Mouse (Mus musculus) G1E-ER4 (cell line): Measurements from ENCODE around the gene Dtd1. TPM values are rescaled to one million over a fixed set of nuclear protein-coding genes. Genes with fewer than 3 reads are reported as not detected.

Experiments used
- GATA1 ChIP-seq: IDR thresholded peaks from one replicate; pipeline ENCODE4 v1.8.0; 2012; ENCODE audit warnings: low read length, inconsistent platforms
- polyA plus RNA-seq: library from polyadenylated mRNA; stranded (reverse); fragments of >175 nt; gene quantifications from 2 replicates; pipeline ENCODE4 v1.2.3, GENCODE M21; 2012

Dtd1 gene
- polyA plus RNA-seq, 1 experiment: 15.0 TPM

DNA sequence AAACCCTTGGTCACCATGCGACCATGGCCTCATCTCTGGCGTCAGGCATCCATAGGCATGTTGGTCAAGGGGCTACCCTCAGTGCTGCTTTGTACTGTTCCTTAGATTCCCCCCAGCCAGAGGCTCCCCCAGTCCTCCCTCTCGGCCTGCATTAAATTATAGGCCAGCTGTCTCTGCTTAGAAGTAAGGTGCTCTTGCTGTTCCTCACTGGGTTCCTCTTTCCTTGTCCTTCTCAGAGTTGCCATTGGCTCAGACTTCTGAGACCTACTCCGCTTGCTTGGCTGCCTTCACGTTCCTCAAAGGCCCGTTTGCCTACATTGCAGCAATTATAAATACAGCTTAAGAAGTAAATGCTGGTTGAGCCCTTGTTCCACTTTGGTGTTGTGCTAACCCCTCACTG is 79.1 kb downstream of the Dtd1 start:
- TF ChIP-seq GATA1: no peak

GRCm38 (mm10) chr2:144679394-144679793 is 79.7 kb downstream of the Dtd1 start:
- no peak for TF ChIP-seq GATA1

DNA sequence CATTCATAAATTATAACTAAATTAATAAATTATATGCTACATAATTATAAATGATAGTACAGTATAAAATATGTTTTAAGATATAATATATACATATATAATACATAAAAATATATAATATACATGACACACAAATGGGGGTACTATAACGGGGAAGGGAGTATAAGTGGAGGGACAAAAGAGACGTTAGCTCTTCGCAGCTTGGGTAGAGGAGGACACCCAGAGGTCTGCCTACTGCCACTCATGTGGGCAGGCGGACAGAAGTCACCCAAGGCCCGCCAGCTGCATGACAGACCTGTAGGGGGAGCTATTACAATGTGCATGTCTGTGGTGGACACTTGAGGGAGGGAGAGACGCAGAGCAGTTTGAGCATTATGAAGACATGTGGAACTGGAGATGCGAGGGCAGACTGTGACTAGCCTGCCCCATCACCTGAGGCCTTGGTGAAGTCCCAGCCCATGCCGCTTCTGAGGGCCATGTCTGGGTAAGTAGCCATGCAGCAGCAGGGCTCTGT is 92.6 kb downstream of the Dtd1 start:
- TF ChIP-seq GATA1: no peak

- TF ChIP-seq GATA1: no peak
Observed at GRCm38 (mm10) chr2:144692777-144693176, 93.1 kb downstream of the Dtd1 start.

- TF ChIP-seq GATA1: no peak
Observed at GRCm38 (mm10) chr2:144694923-144695322, 95.2 kb downstream of the Dtd1 start.

GRCm38 (mm10) chr2:144698046-144698445 is 98.3 kb downstream of the Dtd1 start:
- no peak for TF ChIP-seq GATA1

DNA sequence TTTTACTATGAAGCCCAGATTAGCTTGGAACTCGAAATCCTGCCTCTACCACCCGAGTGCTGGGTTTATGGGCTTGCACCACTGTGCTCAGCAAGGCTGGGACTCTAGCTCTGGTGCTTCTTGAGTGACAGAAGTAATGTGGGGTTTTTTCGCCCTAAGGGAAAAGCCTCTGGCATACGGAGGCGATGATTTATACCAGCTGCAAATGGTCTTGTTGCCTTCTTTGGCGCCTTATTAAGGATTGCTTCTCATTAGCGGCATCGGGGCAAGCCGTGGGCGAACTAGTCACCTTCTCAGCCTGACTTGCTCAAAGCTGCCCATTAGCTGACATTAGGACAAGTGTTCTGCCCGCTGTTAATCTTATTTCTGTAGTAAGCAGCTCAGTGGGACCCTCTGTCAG is 100.9 kb downstream of the Dtd1 start:
- TF ChIP-seq GATA1: no peak

GRCm38 (mm10) chr2:144701415-144702149 is 101.9 kb downstream of the Dtd1 start:
- TF ChIP-seq GATA1: no peak

DNA sequence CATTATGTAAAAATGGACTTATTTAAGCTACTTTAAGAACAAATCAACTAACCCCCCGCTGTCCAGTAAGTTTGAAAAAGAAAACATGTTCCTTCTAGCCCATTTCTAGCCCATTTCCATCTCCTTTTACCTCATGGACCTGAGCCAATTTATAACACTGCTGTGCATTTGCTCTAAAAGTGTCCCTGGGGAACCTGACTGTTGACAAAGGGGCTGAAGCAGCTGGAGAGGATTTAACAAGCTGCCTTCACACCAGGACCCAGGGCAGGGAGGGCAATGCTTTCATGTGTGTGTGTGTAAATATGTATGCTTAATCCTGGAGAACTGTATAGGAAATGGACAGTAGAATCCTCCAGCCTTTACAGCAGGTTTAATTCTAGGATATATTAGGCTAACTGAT is 109.6 kb downstream of the Dtd1 start:
- no peak for TF ChIP-seq GATA1

DNA sequence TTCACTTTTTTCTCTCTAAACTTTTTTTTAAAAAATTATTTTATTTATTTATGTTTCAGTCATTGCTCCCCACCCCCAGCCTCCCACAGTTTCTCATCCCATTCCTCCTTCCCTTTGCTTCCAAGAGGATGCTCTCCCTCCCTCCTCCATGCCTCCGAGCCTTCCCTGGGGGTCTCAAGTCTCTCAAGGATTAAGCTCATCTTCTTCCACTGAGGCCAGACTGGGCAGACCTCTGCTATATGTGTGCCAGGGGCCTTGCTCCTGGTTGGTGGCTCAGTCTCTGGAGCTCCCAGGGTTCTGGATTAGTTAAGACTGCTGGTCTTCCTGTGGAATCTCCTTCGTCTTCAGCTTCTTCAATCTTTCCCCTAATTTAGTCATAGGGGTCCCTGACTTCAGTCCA is 110.0 kb downstream of the Dtd1 start:
- no peak for TF ChIP-seq GATA1

- no peak for TF ChIP-seq GATA1
Observed at GRCm38 (mm10) chr2:144714596-144714995, 114.9 kb downstream of the Dtd1 start.

DNA sequence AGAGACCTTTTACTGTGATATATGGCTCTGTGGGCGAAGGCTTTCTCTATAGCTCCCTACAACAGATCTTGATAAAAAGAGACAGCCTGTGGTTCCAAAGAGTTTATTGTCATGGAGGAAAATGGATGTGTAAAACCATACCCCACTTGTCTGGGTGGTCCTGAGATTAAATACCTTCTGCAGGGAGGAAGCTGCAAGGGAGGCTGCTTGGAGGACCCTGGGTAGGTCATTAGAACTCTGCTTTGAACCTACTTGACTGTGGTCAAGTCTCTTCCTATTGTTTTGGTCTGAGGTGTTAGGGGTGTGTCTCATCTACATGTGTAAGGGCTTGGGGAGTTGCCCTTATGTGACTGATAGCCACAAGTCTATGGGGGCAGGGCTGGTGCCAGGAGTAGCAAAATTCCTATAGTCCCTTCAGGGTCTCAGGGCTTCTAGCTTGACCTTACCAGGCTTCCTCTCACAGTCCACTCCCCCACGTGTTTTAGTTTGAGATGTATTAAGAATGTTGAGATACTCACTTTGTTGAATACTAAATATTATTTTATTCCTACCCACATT is 115.6 kb downstream of the Dtd1 start:
- no peak for TF ChIP-seq GATA1

GRCm38 (mm10) chr2:144716248-144716647 is 116.6 kb downstream of the Dtd1 start:
- no peak for TF ChIP-seq GATA1

- TF ChIP-seq GATA1: no peak
Observed at GRCm38 (mm10) chr2:144718273-144718672, 118.6 kb downstream of the Dtd1 start.

GRCm38 (mm10) chr2:144719294-144719693 is 119.6 kb downstream of the Dtd1 start:
- TF ChIP-seq GATA1: no peak

- no peak for TF ChIP-seq GATA1
Observed at GRCm38 (mm10) chr2:144719718-144720117, 120.0 kb downstream of the Dtd1 start.

DNA sequence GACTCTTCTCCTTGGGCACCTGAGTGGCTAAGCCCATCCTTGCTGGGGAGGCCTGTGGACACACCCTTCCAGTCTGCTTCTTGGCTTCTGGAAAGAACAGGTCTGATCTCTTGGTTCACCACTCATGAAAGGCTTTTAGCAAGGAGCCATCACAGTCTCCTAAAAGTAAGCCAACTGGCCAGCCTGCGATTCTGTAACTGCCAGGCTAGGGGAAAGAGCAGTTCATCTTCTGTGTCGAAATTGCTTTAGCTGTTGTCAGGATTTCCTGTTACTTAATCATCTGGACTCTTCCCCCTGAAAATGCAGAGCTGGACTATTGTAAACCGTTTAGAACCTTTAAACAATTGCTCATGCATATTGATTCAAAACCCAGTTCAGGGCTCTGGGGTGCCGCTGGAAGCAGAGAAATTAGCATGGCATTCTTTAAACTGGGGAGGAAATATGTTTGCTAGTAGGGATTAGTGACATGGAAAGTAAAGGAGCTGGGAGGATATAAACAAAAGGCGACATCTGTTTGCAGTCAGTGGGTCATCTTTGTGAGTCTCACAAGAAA is 120.8 kb downstream of the Dtd1 start:
- no peak for TF ChIP-seq GATA1

GRCm38 (mm10) chr2:144724679-144725078 is 125.0 kb downstream of the Dtd1 start:
- no peak for TF ChIP-seq GATA1
